Mouse (Mus musculus) ES-Bruce4 (cell line): ENCODE data around the gene Dcakd.

Source experiments
- CTCF ChIP-seq: IDR thresholded peaks from one replicate; pipeline ENCODE4 v1.8.1; 2011; ENCODE audit warnings: low read depth, low read length
- EP300 ChIP-seq: IDR thresholded peaks from 2 replicates; pipeline ENCODE4 v1.6.1; 2011; ENCODE audit warnings: low read depth, low read length; ENCODE audit not compliant: insufficient read depth
- POLR2A ChIP-seq: IDR thresholded peaks from one replicate; pipeline ENCODE4 v1.8.1; 2011; ENCODE audit warnings: low read length; ENCODE audit not compliant: insufficient read depth

- TF ChIP-seq EP300 = no peak
- no peak for TF ChIP-seq CTCF
- no peak for TF ChIP-seq POLR2A
Observed at GRCm38 (mm10) chr11:102996385-102996784, 31.7 kb downstream of the Dcakd start.
